Mouse (Mus musculus) left cerebral cortex, postnatal 10 days (tissue): Measurements from ENCODE around the gene Otos. TPM values are rescaled to one million over a fixed set of nuclear protein-coding genes. Genes with fewer than 3 reads are reported as not detected.

Experiments
- DNase-seq, 2 experiments: peaks; one replicate each; pipeline ENCODE4 v3.0.0; 2021 to 2022; ENCODE audit warnings: low spot score in 2 of 2, mixed read lengths in 1 of 2; ENCODE audit errors: extremely low spot score in 1 of 2
- intact Hi-C: fragments of 180-260 bp; cut with DNase I; formaldehyde crosslinking; loops from one replicate; pipeline ENCODE4 v1.15.1; 2025
- total RNA-seq, 2 experiments: library from RNA; stranded (reverse); gene quantifications; 2 replicates each; pipeline ENCODE4 v1.2.3; 2021

Gene Otos
- total RNA-seq, 2 experiments from 2014 or later, result not detected

DNA sequence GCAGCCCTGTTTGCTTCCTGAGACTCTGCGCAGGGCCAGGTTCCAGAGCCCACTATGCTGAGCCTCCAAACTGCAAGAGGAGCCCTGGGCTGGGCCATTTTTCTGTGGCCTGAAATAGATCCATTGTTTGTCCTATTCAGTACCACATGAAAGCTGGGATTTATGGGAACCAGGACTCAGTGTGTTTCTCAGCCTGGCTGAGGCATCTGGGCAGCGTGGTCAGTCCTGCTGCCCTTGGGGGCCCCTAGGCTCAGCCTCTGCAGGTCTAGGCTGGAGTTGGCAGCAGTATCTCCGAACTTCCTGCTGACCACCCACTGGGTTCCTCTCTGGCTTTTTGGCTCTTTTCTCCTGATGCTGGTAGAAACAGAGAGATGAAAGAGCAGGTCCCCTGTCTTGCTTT lies 2.8 kb upstream of the Otos start:
- intact Hi-C loops, result no loop called here
- peak in 1 of 2 experiments; percentile 45 for DNase-seq

DNA sequence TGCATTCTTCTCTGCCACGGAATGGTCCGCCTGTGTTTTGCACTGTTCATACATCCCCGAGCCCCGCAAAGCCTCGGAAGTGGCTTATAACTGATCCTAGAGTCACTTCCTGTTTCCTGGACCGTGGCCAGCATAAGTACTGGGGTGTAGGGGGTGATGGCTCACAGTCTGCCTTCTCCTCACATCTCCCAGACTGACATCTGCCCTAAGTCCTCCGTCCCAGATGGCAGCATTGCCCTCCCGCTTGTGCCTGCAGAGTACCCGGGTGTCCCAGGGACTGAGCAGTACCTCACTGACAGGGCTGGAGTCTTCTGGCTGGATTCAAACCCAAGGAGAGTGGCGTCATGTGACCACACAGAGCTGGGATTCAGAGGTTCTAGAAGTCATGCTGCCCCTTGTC lies 444 bp downstream of the Otos start:
- intact Hi-C loops, result loop anchor here (1.0 to 5.0 kb wide), 2 partner anchors 36 to 186 kb away; no protein-coding TSS in a partner anchor

DNA sequence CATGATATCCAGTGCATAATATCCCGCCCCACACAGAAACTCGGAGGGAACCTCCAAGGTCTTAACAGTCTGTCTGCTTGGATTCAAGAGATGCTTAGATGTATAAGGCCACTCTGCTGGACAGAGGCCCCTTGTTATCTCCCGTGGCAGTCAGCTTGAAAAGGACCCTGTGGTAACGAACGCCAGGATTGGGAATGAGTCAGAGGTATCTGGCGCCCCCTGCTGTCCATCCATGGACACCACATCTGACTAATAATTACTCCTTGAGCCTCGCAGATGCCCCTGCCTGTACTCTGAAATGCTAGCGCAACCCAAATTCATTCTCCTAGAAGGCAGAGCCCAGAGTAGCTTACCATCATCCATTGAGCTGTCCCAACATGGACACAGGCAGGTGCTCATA lies 889 bp downstream of the Otos start:
- intact Hi-C loops, result loop anchor here (1.0 to 5.0 kb wide), 2 partner anchors 35 to 187 kb away; no protein-coding TSS in a partner anchor
- peak; percentile 70 to 71 for DNase-seq

More for the DNA sequence above, 444 bp downstream of the Otos start:
- DNase-seq, result peak in 1 of 2 experiments; percentile 27

DNA sequence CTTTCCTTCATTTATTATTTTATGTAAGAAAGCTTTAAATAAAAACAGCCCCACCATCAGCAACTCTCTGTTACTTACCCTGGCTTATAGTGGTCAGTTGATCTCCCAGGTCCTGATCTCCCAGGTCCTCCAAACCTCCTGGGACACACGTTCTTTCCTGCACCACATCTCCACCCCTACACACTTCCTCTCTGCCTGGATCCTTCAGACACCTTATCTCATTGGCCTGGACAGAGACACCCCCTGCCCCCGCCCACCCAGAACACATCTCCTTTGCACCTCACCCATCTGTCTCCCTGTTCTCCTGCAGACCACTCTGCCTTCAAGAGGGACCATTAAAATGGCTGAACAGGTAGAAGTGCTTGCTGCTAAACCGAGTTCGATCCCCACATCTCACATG lies 1.6 kb downstream of the Otos start:
- intact Hi-C loops, result loop anchor here (5.0 kb wide), 1 partner anchor 35 kb away; no protein-coding TSS in a partner anchor
- peak in 1 of 2 experiments; percentile 3 for DNase-seq

DNA sequence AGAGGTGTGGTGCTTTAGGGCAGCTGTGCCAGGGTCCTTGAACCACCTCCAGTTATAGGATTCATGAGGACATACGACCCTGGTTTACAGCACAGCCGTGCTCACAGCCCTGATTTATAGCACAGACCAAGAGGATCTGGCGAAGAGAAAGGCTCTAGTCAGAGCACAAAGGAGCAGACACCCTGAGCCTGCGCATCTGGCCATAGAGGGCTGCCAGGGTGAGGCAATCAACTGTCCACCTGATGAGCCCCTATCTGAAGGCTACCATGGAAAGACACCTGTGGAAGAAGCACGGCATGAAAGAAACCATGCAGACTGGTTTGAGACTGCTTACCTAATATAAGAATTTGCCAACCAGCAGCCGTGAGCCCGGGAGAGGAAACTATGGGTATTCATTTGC lies 2.0 kb downstream of the Otos start:
- DNase-seq, result peak in 1 of 2 experiments; percentile 9
- intact Hi-C loops, result loop anchor here (5.0 kb wide), 1 partner anchor 34 kb away; no protein-coding TSS in a partner anchor

DNA sequence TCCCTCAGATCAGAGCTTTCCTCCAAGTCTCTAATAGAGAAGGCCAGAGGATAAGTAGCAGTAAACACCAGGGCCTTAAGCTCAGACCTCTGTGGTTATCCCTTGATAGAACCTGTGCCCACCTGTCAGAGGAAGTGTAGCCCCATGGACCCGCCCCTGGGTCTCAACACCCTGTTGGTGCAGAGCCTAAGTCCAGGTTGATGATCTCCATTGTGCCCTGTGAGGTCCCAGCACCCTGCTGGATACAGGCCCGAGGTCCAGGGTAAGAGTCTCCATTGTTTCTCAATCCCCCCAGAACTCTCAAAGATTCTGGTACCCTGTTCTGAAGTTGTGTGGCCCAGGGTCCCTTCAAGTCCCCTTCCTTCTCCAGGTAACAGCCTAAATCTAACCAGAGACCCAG lies 2.5 kb downstream of the Otos start:
- intact Hi-C loops, result loop anchor here (5.0 kb wide), 1 partner anchor 34 kb away; no protein-coding TSS in a partner anchor
- peak in 1 of 2 experiments; percentile 7 for DNase-seq

DNA sequence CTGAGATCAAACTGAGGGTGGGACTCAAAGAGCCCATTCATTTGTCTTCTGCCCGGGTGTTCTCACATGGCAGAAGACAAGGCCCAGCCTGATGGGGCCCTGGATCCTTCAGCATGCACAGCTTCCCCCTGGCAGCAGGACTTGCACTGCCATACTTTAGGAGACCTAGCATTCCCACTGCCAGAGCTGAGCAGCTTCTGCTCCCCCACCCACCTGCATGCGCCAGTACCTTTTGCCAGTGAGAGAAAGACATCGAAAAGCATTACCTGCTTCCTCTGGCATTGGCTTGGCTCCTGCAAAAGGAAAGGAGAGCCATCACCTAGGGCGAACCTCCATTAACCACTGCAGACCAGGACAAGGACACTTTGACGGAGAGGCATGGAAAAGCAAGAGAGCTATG lies 3.7 kb downstream of the Otos start:
- DNase-seq, result peak in 1 of 2 experiments; percentile 18
- intact Hi-C loops, result loop anchor here (5.0 kb wide), 1 partner anchor 33 kb away; no protein-coding TSS in a partner anchor

DNA sequence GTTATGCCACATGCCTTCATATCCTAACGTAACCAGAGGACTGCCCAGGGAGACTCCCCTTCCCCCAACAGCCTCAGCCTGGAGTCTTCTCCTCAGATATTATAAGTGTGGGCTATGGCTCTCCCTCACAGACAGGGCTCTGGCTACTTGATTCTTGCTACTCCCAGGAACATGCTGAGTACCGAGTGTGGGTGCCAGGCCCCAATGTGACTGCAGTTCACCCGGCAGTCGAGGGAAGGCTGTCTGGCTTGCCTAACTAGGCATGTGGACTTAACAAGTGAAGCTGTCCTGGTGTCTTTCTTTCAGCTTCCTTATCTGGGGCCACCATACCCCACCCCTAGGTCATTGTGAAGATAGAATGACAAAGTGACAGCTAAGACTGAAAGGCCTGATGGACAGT lies 5.0 kb downstream of the Otos start:
- DNase-seq, result peak in 1 of 2 experiments; percentile 16
- intact Hi-C loops, result no loop called here

DNA sequence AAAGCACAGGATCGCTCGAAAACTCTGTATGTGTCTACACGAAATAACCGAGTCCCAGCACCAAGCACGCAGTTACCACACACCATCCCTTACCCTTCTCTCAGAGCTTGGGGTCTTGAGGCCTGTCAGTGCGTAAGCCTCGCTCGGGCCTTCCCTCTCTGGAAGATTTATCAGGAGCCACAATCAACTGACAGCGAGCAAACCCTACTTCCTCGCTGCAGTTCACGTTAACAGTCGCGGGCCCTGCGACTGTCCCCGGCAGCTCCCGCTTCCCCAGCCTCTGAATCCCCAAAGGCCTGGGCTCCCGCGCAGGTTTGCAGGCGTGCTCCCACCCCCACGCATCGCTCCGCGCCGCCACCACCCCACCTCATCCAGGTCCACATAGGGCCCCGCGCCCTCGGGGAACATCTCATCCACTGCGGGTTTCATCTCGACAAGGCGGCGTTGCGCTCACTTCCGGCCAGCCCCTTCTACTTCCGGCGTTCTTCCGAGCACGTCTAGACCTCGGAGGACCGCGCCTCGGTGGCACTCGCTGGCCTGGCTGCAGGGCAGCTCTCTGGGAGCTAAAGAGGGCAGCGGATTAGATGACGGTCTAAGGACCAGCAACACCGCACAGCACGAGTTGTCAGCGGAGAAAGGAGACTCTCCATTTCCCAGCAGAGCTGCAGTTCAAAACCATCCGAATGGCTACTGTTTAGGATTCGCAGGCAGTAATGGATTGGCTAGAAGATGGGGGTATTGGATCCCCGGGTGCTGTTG lies 6.9 kb downstream of the Otos start, which contains the start of gene Cops9:
Gene Cops9, minus strand, starts transcription at position 472 of the 759 bp plus-strand sequence.
- intact Hi-C loops, result no loop called here
- peak; percentile 87 to 92 for DNase-seq

DNA sequence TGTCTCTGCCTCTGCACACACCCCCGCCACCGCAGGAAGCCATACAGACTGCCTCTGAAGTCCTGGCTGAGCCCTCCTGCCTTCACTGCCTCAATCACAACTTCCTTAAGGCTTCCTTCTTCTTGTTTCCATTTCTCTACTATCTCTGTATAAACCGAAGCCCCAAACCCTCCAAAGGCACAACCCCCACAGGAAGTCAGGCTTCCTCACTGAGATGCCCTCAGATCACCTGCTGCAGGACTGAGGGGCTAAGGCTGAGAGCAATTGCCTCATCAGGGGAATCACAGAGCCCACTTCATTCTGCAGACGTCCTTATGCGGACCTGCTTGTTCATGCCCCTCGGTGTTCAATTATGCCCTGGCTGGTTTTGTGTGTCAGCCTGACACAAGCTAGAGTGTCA lies 8.2 kb downstream of the Otos start:
- peak in 1 of 2 experiments; percentile 14 for DNase-seq
- intact Hi-C loops, result no loop called here

DNA sequence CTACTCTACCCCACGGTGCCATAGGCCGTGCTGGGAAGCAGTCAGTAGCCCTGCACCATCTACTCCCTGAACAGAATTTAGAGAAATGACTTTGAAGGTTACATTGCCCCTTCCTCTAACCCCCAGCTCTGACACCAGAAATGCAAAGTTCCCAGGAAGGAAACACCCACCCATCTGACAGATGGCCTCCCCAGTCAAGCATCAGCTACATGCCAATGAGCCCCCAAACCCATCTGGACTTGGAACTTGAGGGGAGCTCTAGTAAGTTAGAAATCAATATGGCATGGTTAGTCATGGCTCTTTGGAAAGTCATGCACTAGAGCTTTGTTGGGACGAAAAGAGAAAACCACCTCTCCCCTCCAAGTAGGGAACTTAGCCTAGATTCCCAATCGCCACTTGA lies 9.9 kb downstream of the Otos start:
- no peak for DNase-seq
- intact Hi-C loops, result no loop called here

DNA sequence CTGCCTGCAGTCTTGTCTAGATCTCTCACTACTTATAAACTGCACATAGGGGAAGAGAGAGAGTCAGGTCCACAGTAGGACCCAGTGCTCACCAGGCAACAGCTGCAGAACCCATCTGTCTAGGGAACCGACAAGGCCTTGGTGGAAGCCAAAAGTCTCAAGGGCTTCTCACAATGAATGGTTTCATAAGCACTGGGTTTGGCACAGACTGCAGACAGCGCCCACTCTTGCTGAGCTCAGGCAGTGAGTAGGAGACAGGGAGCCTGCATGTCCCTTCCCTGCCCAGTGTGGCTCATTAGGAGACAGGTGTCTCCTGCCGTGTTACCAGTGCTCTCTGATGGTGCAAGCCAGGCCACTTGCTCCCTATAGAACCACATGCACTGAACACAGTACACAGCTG lies 10.5 kb downstream of the Otos start:
- intact Hi-C loops, result no loop called here

DNA sequence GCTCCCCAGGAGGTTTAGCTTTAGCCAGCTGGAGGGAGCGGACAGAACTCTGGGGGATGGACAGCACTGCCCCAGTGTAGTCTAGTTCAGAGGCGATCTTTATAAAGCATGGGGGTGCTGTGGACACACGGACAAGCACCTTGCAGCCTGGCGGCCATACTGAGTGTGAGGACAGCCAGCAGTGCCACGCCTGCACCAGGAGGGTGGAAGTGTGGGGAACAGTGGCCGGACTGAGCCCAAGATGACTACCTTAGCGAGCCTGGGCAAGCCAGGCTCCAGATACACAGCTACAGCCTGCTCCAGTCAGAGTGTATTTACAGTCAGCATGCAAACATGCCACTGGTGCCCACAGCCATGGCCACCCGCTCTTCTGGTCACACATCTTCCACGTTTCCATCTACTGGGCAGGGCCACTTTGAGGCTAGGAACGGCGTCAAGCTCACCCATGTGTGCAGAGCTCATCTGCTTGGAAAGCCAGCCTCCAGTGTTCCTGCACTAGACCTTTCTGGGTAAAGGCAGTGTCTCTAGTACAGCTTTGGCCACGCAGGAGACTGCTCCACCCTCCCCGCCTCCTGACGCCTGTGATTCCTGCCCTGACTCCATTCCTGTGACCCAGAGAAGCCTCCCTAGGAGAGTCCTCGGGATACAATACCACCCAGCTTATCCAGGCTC lies 11.0 kb downstream of the Otos start:
- intact Hi-C loops, result no loop called here
- DNase-seq, result no peak

More for the DNA sequence above, 10.5 kb downstream of the Otos start:
- DNase-seq, result no peak

DNA sequence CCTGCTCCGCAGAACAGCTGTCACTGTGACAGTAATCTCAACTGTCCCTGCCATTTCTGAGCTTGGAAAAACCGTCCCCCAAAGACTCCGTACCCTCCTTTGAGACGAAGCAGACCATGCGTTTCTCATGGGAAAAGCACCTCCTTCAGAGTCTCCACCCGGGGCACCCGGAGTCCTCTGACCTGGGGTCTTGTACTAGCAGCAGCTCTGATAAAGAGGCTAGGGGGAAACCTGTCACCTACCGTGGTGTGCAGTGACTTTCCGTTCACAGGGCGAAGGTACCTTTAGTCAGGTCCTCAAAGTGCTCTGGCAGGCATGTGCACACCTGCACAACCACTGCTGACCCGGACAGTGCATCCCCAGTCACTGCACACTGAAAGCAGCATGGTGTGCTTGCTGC lies 12.0 kb downstream of the Otos start:
- no peak for DNase-seq
- intact Hi-C loops, result no loop called here

DNA sequence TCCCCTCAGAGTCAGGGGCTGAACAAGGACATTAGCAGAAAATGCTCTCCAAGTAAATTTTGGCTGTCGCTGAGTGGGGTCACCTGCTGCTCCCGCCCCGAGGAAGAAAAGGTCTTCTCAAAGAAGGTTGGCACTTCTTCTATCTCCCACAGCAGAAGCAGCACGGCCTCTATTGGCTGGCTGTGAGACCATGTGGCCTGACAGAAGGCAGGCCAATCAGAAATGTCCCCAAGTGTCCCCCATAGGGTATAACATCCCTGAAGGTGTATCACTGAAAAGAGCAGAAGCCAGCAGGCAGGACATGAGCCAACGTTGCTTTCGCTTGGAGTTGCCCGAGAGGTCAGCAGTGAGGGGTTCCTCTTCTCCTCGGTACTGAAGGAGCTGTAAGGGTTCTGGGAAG lies 12.6 kb downstream of the Otos start:
- no peak for DNase-seq
- intact Hi-C loops, result no loop called here

DNA sequence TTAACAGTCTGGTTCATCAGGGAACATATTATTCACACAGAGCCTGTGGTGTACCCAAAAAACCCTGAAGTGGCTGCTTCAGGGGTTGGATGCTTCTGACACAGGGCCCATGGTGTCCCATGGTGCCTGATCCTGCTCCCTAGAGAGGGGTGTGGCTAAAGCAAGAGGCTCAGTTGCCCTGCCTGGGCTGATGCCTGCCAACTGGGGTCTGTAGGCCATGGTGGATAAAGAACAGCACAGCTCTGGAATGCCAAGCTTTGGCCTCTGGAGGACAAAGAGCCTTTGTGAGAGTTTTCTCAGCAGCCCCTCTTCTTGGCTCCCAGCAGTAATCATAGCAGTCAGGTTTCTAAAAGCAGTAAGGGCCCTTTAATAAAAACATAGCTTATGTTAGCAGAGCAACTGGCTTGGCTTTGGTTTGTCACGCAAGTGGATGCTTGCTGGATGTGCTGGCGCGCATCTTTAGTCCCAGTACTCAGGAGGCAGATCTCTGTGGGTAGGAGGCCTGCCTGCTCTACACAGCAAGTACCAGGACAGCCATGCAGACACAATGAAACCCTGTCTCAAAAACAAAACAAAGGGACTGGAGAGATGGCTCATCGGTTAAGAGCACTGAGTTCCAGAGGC lies 13.6 kb downstream of the Otos start:
- DNase-seq, result no peak
- intact Hi-C loops, result no loop called here

DNA sequence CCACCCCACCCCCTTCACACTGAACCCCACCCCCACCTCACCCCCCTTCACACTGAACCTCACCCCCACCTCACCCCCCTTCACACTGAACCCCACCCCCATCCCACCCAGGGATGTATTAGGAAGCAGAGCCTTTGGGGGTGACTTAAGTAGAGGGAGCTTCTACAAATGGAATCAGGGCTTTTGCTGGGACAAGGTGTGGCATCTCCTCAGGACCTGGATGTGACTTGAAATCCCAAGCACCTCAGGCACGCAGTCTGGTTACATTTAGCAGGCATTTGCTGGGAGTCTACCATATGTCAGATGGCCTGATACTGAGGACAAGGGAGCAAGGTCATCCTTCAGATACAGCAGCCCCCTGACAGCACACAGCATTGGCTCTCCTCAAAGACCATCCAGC lies 14.1 kb downstream of the Otos start:
- no peak for DNase-seq
- intact Hi-C loops, result no loop called here

DNA sequence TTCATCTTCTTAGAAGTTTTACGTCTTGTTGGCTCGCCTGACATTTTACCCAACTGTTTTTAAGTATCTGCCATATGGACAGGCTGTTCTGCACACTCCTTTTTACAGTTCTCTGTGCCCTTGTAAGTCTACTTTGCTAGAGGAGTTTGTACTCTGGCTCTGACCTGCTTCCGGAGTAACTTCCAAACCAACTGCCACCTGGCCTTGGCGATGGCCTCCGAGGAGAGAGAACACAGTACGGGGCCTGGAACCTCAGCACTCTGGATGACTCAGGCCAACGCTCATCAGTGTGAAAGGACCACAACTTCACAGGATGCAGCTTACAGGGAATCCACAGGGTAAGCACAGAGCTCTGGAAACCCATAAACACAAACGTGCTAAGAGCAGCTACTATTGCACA lies 14.9 kb downstream of the Otos start:
- no peak for DNase-seq

DNA sequence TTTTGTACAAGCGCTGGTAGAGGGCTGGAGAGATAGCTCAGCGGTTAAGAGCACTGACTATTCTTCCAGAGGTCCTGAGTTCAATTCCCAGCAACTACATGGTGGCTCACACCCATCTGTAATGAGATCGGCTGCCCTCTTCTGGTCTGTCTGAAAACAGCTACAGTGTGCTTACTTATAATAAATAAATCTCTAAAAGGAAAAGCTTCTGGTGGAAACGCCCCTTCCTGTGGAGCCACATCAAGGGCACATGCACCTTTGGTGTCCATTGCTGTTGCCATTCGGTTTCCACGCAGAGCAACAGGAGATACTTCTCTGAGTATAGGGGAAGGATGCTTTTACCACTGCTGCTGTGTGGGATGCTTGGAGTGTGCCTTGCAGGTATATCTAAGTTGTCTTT lies 15.7 kb downstream of the Otos start:
- DNase-seq, result no peak
- intact Hi-C loops, result no loop called here

More for the DNA sequence above, 14.9 kb downstream of the Otos start:
- intact Hi-C loops, result no loop called here
